Mouse (Mus musculus): ENCODE measurements at regions not wholly inside any gene's neighbourhood (a gene's known extent, or its start where the extent isn't known, plus 50 kb on each side); places are given as distances from the start of the nearest gene placed in this dataset.

DNA sequence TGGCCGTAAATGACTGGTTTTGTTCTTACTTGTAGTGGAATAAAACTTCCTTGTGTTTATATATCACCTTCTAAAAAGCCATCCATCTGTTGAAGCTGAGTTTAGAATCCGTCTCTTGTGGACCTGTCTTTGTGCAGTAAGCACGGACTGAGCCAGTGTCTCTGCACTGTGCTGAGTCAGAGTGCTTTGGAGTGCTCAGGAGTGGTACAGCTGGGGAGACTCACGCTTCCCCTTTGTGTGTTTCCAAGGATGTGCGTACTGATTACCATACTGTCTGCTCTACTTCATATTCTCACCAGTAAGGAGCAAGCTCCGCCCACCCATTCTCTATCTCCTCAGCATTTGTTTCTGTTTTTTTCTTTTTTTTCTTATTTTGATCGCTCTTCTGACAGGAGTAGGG is 175.9 kb upstream of the Nr5a2 start:
- Histone ChIP-seq H3K4me3 (ENCODE audit: control insufficient read depth in 1 of 2, insufficient read depth in 1 of 2, low read depth in 1 of 2, low read length in 2 of 2) (no peak overlapping the region), H3K36me3 (ENCODE audit: control insufficient read depth, insufficient read depth, low read length) (no peaks in the 10 kb centered on the region), H3K4me2 (ENCODE audit: low read length) (no peak overlapping the region), H3K9ac (ENCODE audit: low read length) (no peak overlapping the region), H3K4me1 (ENCODE audit: control insufficient read depth in 2 of 2, insufficient read depth in 2 of 2, low read length in 2 of 2) (no peaks in the 10 kb centered on the region), H3K27ac (replicated peaks in 1 of 2; ENCODE audit: control insufficient read depth in 1 of 2, insufficient read depth in 1 of 2, low read depth in 2 of 2, low read length in 2 of 2) (no peak overlapping the region), H3K9me3 (ENCODE audit: control insufficient read depth, low read length) (no peaks in the 10 kb centered on the region), H3K27me3 (ENCODE audit: control insufficient read depth, insufficient read depth, low read length) (no peaks in the 10 kb centered on the region)
- ATAC-seq (ENCODE audit: insufficient number of reproducible peaks, insufficient read depth, low FRiP score, low read depth) = no peak
- WGBS = 68% methylated on average over 7 of the region's 7 CpGs

DNA sequence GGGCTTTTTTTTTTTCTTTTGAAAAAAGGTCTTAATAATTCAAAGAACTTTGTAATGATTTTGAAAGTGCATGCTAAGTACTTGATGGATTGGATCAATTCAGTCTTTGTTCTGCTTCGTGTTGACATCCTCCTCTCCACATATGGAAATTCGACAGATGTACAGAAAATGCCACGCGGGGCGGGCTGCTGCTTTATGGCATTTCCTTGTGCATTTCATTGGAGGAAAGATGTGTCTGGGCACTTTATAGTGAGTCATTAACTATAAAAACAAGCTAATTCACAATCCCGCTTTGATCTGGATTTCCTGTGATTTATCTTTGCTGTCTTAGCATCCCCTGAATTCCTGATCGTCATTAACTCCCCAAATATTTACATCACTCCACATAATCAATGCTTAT is 173.5 kb upstream of the Nr5a2 start:
- no peak overlapping the region for H3K9ac ChIP-seq (ENCODE audit: low read length)
- H3K4me2 ChIP-seq (ENCODE audit: low read length) = no peak overlapping the region
- no peak for ATAC-seq (ENCODE audit: insufficient number of reproducible peaks, insufficient read depth, low FRiP score, low read depth)
- H3K4me3 ChIP-seq (ENCODE audit: control insufficient read depth in 1 of 2, insufficient read depth in 1 of 2, low read depth in 1 of 2, low read length in 2 of 2) = no peak overlapping the region
- WGBS = 71% methylated on average over 7 of the region's 7 CpGs
- no peaks in the 10 kb centered on the region for H3K27me3 ChIP-seq (ENCODE audit: control insufficient read depth, insufficient read depth, low read length)
- no peaks in the 10 kb centered on the region for H3K9me3 ChIP-seq (ENCODE audit: control insufficient read depth, low read length)
- no peak overlapping the region for H3K27ac ChIP-seq (replicated peaks in 1 of 2; ENCODE audit: control insufficient read depth in 1 of 2, insufficient read depth in 1 of 2, low read depth in 2 of 2, low read length in 2 of 2)
- no peaks in the 10 kb centered on the region for H3K4me1 ChIP-seq (ENCODE audit: control insufficient read depth in 2 of 2, insufficient read depth in 2 of 2, low read length in 2 of 2)
- no peaks in the 10 kb centered on the region for H3K36me3 ChIP-seq (ENCODE audit: control insufficient read depth, insufficient read depth, low read length)

DNA sequence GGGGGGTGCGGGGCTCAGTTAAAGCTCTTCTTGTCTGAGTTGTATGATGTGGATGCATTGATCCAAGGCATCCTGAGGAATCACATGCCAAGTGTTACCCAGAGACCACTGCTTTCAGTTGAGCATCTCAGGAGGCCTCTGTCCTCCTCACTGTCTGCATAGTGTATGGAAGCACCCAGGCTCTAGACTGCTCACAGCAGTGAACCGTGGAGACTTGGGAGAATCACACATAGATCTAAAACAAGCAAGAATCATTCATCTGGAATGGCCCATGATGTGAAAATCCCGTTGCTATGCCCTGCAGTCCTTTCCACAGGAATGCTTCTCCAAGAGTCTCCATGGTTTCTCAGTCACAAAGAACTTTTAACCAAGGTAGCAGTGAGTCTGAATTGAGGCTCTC is 170.0 kb upstream of the Nr5a2 start:
- no peak for ATAC-seq (ENCODE audit: insufficient number of reproducible peaks, insufficient read depth, low FRiP score, low read depth)
- H3K27me3 ChIP-seq (ENCODE audit: control insufficient read depth, insufficient read depth, low read length) = no peaks in the 10 kb centered on the region
- no peaks in the 10 kb centered on the region for H3K9me3 ChIP-seq (ENCODE audit: control insufficient read depth, low read length)
- H3K4me2 ChIP-seq (ENCODE audit: low read length) = no peak overlapping the region
- no peak overlapping the region for H3K9ac ChIP-seq (ENCODE audit: low read length)
- 77% methylated on average over 3 of the region's 3 CpGs for WGBS
- no peak overlapping the region for H3K4me3 ChIP-seq (ENCODE audit: control insufficient read depth in 1 of 2, insufficient read depth in 1 of 2, low read depth in 1 of 2, low read length in 2 of 2)
- H3K36me3 ChIP-seq (ENCODE audit: control insufficient read depth, insufficient read depth, low read length) = no peaks in the 10 kb centered on the region
- H3K27ac ChIP-seq (replicated peaks in 1 of 2; ENCODE audit: control insufficient read depth in 1 of 2, insufficient read depth in 1 of 2, low read depth in 2 of 2, low read length in 2 of 2) = no peak overlapping the region
- H3K4me1 ChIP-seq (ENCODE audit: control insufficient read depth in 2 of 2, insufficient read depth in 2 of 2, low read length in 2 of 2) = no peaks in the 10 kb centered on the region

DNA sequence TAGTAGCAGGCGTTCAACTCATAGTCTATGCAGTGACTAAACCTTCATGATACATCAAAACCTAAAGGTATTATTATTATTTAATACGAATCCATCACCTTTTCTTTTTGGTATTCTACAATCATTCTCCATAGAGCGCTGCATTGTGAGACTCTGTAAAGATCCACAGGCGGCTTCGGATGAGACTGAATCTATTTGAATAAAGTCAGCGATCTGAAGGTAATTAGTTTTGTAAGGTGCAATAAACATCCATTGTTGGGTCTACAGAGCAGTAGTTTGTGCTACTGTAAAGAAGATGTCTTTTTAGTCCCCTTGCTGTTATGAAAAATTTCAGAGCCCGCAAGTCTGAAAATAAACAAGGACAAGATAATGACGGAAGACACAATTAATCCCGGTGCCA is 168.9 kb upstream of the Nr5a2 start:
- H3K9ac ChIP-seq (ENCODE audit: low read length) = no peak overlapping the region
- ATAC-seq (ENCODE audit: insufficient number of reproducible peaks, insufficient read depth, low FRiP score, low read depth) = no peak
- 86% methylated on average over 9 of the region's 9 CpGs for WGBS

DNA sequence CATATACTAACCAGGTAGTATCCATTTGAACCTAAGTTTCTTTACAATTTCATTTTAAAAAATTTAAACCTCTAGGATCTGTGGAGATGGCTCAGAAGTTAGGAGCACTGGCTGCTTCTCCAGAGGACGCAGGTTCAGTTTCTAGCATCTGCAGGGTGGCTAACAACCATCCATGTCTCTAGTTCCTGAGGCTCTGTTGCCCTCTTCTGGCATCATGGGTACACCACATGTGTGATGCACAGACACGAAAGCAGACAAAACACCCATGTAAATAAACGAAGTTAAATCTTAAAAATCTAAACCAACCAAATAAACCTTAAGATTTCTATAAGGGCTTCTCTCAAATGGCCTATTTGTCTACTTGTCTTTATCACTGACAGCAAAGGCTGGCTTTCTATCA is 157.6 kb upstream of the Nr5a2 start:
- H3K27me3 ChIP-seq (ENCODE audit: control insufficient read depth, insufficient read depth, low read length) = no peaks in the 10 kb centered on the region
- no peak for ATAC-seq (ENCODE audit: insufficient number of reproducible peaks, insufficient read depth, low FRiP score, low read depth)
- no peak overlapping the region for H3K27ac ChIP-seq (replicated peaks in 1 of 2; ENCODE audit: control insufficient read depth in 1 of 2, insufficient read depth in 1 of 2, low read depth in 2 of 2, low read length in 2 of 2)
- no peaks in the 10 kb centered on the region for H3K4me1 ChIP-seq (ENCODE audit: control insufficient read depth in 2 of 2, insufficient read depth in 2 of 2, low read length in 2 of 2)
- no peak overlapping the region for H3K4me2 ChIP-seq (ENCODE audit: low read length)
- WGBS = 70% methylated on average over 3 of the region's 3 CpGs
- no peaks in the 10 kb centered on the region for H3K36me3 ChIP-seq (ENCODE audit: control insufficient read depth, insufficient read depth, low read length)
- no peak overlapping the region for H3K9ac ChIP-seq (ENCODE audit: low read length)
- no peaks in the 10 kb centered on the region for H3K9me3 ChIP-seq (ENCODE audit: control insufficient read depth, low read length)
- H3K4me3 ChIP-seq (ENCODE audit: control insufficient read depth in 1 of 2, insufficient read depth in 1 of 2, low read depth in 1 of 2, low read length in 2 of 2) = no peak overlapping the region

More for the DNA sequence above, 168.9 kb upstream of the Nr5a2 start:
- Histone ChIP-seq H3K4me2 (ENCODE audit: low read length) (no peak overlapping the region), H3K4me1 (ENCODE audit: control insufficient read depth in 2 of 2, insufficient read depth in 2 of 2, low read length in 2 of 2) (no peaks in the 10 kb centered on the region), H3K9me3 (ENCODE audit: control insufficient read depth, low read length) (no peaks in the 10 kb centered on the region), H3K27me3 (ENCODE audit: control insufficient read depth, insufficient read depth, low read length) (no peaks in the 10 kb centered on the region), H3K27ac (replicated peaks in 1 of 2; ENCODE audit: control insufficient read depth in 1 of 2, insufficient read depth in 1 of 2, low read depth in 2 of 2, low read length in 2 of 2) (no peak overlapping the region), H3K4me3 (ENCODE audit: control insufficient read depth in 1 of 2, insufficient read depth in 1 of 2, low read depth in 1 of 2, low read length in 2 of 2) (no peak overlapping the region), H3K36me3 (ENCODE audit: control insufficient read depth, insufficient read depth, low read length) (no peaks in the 10 kb centered on the region)

- 79% methylated on average over 2 of the region's 2 CpGs for WGBS
- Histone ChIP-seq H3K36me3 (ENCODE audit: control insufficient read depth, insufficient read depth, low read length) (no peaks in the 10 kb centered on the region), H3K4me2 (ENCODE audit: low read length) (no peak overlapping the region), H3K9ac (ENCODE audit: low read length) (no peak overlapping the region), H3K4me1 (ENCODE audit: control insufficient read depth in 2 of 2, insufficient read depth in 2 of 2, low read length in 2 of 2) (no peaks in the 10 kb centered on the region), H3K27me3 (ENCODE audit: control insufficient read depth, insufficient read depth, low read length) (no peaks in the 10 kb centered on the region), H3K4me3 (ENCODE audit: control insufficient read depth in 1 of 2, insufficient read depth in 1 of 2, low read depth in 1 of 2, low read length in 2 of 2) (no peak overlapping the region), H3K27ac (replicated peaks in 1 of 2; ENCODE audit: control insufficient read depth in 1 of 2, insufficient read depth in 1 of 2, low read depth in 2 of 2, low read length in 2 of 2) (no peak overlapping the region), H3K9me3 (ENCODE audit: control insufficient read depth, low read length) (no peaks in the 10 kb centered on the region)
- no peak for ATAC-seq (ENCODE audit: insufficient number of reproducible peaks, insufficient read depth, low FRiP score, low read depth)
Measured at GRCm38 (mm10) chr1:137106444-137106843, 146.2 kb upstream of the Nr5a2 start.

DNA sequence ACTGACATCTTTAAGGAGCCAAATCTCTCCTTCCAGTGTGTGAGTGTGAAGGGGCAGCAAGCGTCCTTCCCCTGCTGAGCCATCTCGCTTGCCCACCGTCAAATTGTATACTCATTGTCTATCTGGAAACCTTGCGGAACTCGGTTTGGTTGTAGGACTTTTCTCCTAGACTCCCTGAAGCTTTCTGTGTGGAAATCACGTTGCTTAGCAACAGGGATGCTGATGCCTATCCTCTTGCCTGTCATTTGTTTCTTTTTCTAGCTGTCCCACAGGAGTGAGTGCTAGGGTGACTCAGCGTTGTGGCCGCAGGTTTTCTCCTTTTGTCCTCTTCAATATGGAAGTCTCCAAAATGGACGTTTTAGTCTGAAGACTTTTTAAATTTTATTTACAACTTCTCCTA is 131.5 kb upstream of the Nr5a2 start:
- no peaks in the 10 kb centered on the region for H3K36me3 ChIP-seq (ENCODE audit: control insufficient read depth, insufficient read depth, low read length)
- ATAC-seq (ENCODE audit: insufficient number of reproducible peaks, insufficient read depth, low FRiP score, low read depth) = no peak
- no peaks in the 10 kb centered on the region for H3K4me1 ChIP-seq (ENCODE audit: control insufficient read depth in 2 of 2, insufficient read depth in 2 of 2, low read length in 2 of 2)
- no peaks in the 10 kb centered on the region for H3K9me3 ChIP-seq (ENCODE audit: control insufficient read depth, low read length)
- WGBS = 24% methylated on average over 9 of the region's 9 CpGs
- no peak overlapping the region for H3K4me3 ChIP-seq (ENCODE audit: control insufficient read depth in 1 of 2, insufficient read depth in 1 of 2, low read depth in 1 of 2, low read length in 2 of 2)
- H3K27ac ChIP-seq (replicated peaks in 1 of 2; ENCODE audit: control insufficient read depth in 1 of 2, insufficient read depth in 1 of 2, low read depth in 2 of 2, low read length in 2 of 2) = no peak overlapping the region
- no peak overlapping the region for H3K9ac ChIP-seq (ENCODE audit: low read length)
- H3K27me3 ChIP-seq (ENCODE audit: control insufficient read depth, insufficient read depth, low read length) = no peaks in the 10 kb centered on the region
- H3K4me2 ChIP-seq (ENCODE audit: low read length) = no peak overlapping the region

DNA sequence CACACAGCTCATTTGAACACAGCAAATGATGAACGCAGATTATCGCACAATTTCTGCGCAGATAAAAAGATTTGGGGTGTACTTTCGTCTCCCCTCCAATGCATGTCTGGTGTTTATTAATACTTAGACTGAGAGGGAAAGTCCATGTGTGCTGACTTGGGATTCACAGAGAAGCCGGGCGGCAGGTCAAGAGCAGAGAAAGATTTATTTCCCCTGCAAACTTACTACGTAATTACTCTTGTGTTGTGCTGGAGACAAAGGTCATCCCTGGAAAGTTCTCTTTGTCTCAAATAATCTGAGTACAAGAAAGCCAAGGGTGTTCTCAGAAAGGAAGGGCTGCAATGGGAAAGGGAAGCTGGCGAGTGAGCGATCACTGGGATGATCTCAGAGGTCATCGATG is 127.9 kb upstream of the Nr5a2 start:
- WGBS = 92% methylated on average over 10 of the region's 10 CpGs
- Histone ChIP-seq H3K36me3 (ENCODE audit: control insufficient read depth, insufficient read depth, low read length) (no peaks in the 10 kb centered on the region), H3K4me3 (ENCODE audit: control insufficient read depth in 1 of 2, insufficient read depth in 1 of 2, low read depth in 1 of 2, low read length in 2 of 2) (no peak overlapping the region), H3K27me3 (ENCODE audit: control insufficient read depth, insufficient read depth, low read length) (no peaks in the 10 kb centered on the region), H3K9ac (ENCODE audit: low read length) (no peak overlapping the region), H3K4me2 (ENCODE audit: low read length) (no peak overlapping the region), H3K27ac (replicated peaks in 1 of 2; ENCODE audit: control insufficient read depth in 1 of 2, insufficient read depth in 1 of 2, low read depth in 2 of 2, low read length in 2 of 2) (no peak overlapping the region), H3K4me1 (ENCODE audit: control insufficient read depth in 2 of 2, insufficient read depth in 2 of 2, low read length in 2 of 2) (no peaks in the 10 kb centered on the region; a peak in 1 of 4 replicates), H3K9me3 (ENCODE audit: control insufficient read depth, low read length) (no peaks in the 10 kb centered on the region)
- ATAC-seq (ENCODE audit: insufficient number of reproducible peaks, insufficient read depth, low FRiP score, low read depth) = no peak

Measured in heart, embryonic 14.5 days (tissue).